Mouse (Mus musculus) heart, postnatal 0 days (tissue): ENCODE results near the gene Prkg1. TPM values are rescaled to one million over a fixed set of nuclear protein-coding genes. Genes with fewer than 3 reads are reported as not detected.

Experiments
- ATAC-seq: fragments of 200-750 bp; cut with Nextera tagmentation; 2 replicates; pipeline ENCODE4 v1.8.0; 2017; ENCODE audit warnings: low read depth, moderate number of reproducible peaks, moderate library complexity; ENCODE audit not compliant: insufficient read depth
- DNase-seq: peaks from one replicate; pipeline ENCODE4 v3.0.0-alpha.2; 2016; ENCODE audit warnings: low spot score
- H3K27ac ChIP-seq: fragments of 300-500 bp; sonication (generic); 2 replicates; pipeline ENCODE4 v1.5.1; 2014; ENCODE audit warnings: low read depth, mild to moderate bottlenecking
- H3K27me3 ChIP-seq: fragments of 300-500 bp; sonication (generic); 2 replicates; pipeline ENCODE4 v1.6.1; 2014; ENCODE audit warnings: low read length, mixed read lengths; ENCODE audit not compliant: control insufficient read depth, insufficient read depth
- H3K36me3 ChIP-seq: fragments of 300-500 bp; sonication (generic); replicated peaks from 2 replicates; pipeline ENCODE4 v1.6.1; 2014; ENCODE audit warnings: low read length, mixed read lengths; ENCODE audit not compliant: control insufficient read depth, insufficient read depth
- H3K4me1 ChIP-seq: fragments of 300-500 bp; sonication (generic); 2 replicates; pipeline ENCODE4 v1.6.1; 2014; ENCODE audit warnings: antibody characterized with exemption; ENCODE audit not compliant: control insufficient read depth, insufficient read depth
- H3K4me2 ChIP-seq: fragments of 300-500 bp; sonication (generic); 2 replicates; pipeline ENCODE4 v1.6.1; 2014; ENCODE audit warnings: low read depth, mild to moderate bottlenecking, low read length, moderate library complexity
- H3K4me3 ChIP-seq: fragments of 300-500 bp; sonication (generic); 2 replicates; pipeline ENCODE4 v1.5.1; 2014; ENCODE audit warnings: low read depth, low read length
- H3K9ac ChIP-seq: fragments of 300-500 bp; sonication (generic); replicated peaks from 2 replicates; pipeline ENCODE4 v1.6.1; 2014; ENCODE audit warnings: low read depth, low read length, mixed read lengths
- H3K9me3 ChIP-seq: fragments of 300-500 bp; sonication (generic); replicated peaks from 2 replicates; pipeline ENCODE4 v1.6.1; 2016; ENCODE audit warnings: low read length; ENCODE audit not compliant: control insufficient read depth
- CTCF ChIP-seq: IDR thresholded peaks from 2 replicates; pipeline ENCODE4 v1.5.1; 2016; ENCODE audit warnings: antibody characterized with exemption, control low read depth, low read depth
- EP300 ChIP-seq: IDR thresholded peaks from 2 replicates; pipeline ENCODE4 v1.6.1; 2016; ENCODE audit warnings: antibody characterized with exemption, low read depth
- WGBS: fragments of 180-500 bp; shearing (Covaris S2); extraction: QIAGEN DNeasy Blood & Tissue Kit; methylation state at CpG from one replicate; pipeline ENCODE4 v1.1.7; 2014; 5-methylcytosine and 5-hydroxymethylcytosine counted together
- polyA plus RNA-seq: library from polyadenylated mRNA; unstranded; fragments of >200 nt; fragmentation: Nextera tagmentation; extraction: Ambion mirVana; gene quantifications from 2 replicates; pipeline ENCODE4 v1.2.1, GENCODE M21; 2015
- total RNA-seq: library from RNA; depleted of rRNA; stranded (reverse); fragments of >200 nt; gene quantifications from 2 replicates; pipeline ENCODE4 v1.2.3, GENCODE M21; 2014; ENCODE audit warnings: low replicate concordance

The Prkg1 gene
- total and polyA plus RNA-seq, 2 experiments from 2014 or later: 4.5 to 14.6 TPM

GRCm38 (mm10) chr19:30833045-30833651 is 931.7 kb downstream of the Prkg1 start:
- no peaks in the 10 kb centered on the region for H3K36me3 ChIP-seq
- no peaks in the 10 kb centered on the region for H3K9me3 ChIP-seq
- 32% methylated on average over 1 of the region's 1 CpGs for WGBS
- ATAC-seq: no peak
- TF ChIP-seq CTCF: no peak
- TF ChIP-seq EP300: no peak
- DNase-seq: no peak
- H3K27me3 ChIP-seq: no peaks in the 10 kb centered on the region
- no peak overlapping the region for H3K27ac ChIP-seq
- H3K4me2 ChIP-seq: no peak overlapping the region
- H3K4me3 ChIP-seq: no peak overlapping the region
- H3K4me1 ChIP-seq: no peaks in the 10 kb centered on the region
- H3K9ac ChIP-seq: no peak overlapping the region

GRCm38 (mm10) chr19:30829231-30829775 is 935.5 kb downstream of the Prkg1 start:
- H3K27ac ChIP-seq: no peak overlapping the region
- no peak for TF ChIP-seq CTCF
- no peak for TF ChIP-seq EP300
- DNase-seq (no peak), ATAC-seq (no peak)
- H3K9me3 ChIP-seq: no peaks in the 10 kb centered on the region
- no peaks in the 10 kb centered on the region for H3K4me1 ChIP-seq
- 78% methylated on average over 7 of the region's 7 CpGs for WGBS
- H3K27me3 ChIP-seq: no peaks in the 10 kb centered on the region
- no peak overlapping the region for H3K4me2 ChIP-seq
- no peak overlapping the region for H3K4me3 ChIP-seq
- no peak overlapping the region for H3K9ac ChIP-seq
- no peaks in the 10 kb centered on the region for H3K36me3 ChIP-seq

DNA sequence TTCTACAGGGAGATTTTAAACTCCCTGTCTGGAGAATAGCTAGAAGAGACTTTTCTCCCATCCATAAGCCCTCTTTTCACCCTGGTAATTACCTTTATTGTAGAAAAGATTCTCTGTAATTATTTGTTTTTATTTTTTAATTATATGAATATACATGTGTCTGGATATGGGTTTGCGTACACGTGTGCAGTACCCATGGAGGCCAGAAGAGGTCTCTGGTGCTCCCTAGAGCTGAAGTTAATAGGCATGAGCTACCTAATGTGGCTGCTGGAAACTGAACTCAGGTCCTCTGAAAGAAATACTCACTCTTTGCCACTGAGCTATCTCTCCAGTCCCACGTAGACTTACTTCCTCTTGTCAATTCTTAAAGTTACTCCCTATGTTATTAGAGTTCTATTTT is 937.0 kb downstream of the Prkg1 start:
- 81% methylated on average over 3 of the region's 3 CpGs for WGBS
- Histone ChIP-seq H3K4me3 (no peak overlapping the region), H3K9ac (no peak overlapping the region), H3K36me3 (no peaks in the 10 kb centered on the region), H3K9me3 (no peaks in the 10 kb centered on the region), H3K27ac (no peak overlapping the region), H3K4me1 (no peaks in the 10 kb centered on the region), H3K4me2 (no peak overlapping the region), H3K27me3 (no peaks in the 10 kb centered on the region)
- no peak for DNase-seq
- TF ChIP-seq CTCF (no peak), EP300 (no peak)
- no peak for ATAC-seq

- H3K4me3 ChIP-seq: no peak overlapping the region
- H3K9ac ChIP-seq: no peak overlapping the region
- ATAC-seq: no peak
- no peaks in the 10 kb centered on the region for H3K9me3 ChIP-seq
- no peak for DNase-seq
- no peak for TF ChIP-seq CTCF
- no peak for TF ChIP-seq EP300
- H3K4me2 ChIP-seq: no peak overlapping the region
- H3K36me3 ChIP-seq: no peaks in the 10 kb centered on the region
- H3K27me3 ChIP-seq: no peaks in the 10 kb centered on the region
- no peaks in the 10 kb centered on the region for H3K4me1 ChIP-seq
- 47% methylated on average over 2 of the region's 2 CpGs for WGBS
- H3K27ac ChIP-seq: no peak overlapping the region
These were observed 938.7 kb downstream of the Prkg1 start for GRCm38 (mm10) chr19:30826106-30826505.

DNA sequence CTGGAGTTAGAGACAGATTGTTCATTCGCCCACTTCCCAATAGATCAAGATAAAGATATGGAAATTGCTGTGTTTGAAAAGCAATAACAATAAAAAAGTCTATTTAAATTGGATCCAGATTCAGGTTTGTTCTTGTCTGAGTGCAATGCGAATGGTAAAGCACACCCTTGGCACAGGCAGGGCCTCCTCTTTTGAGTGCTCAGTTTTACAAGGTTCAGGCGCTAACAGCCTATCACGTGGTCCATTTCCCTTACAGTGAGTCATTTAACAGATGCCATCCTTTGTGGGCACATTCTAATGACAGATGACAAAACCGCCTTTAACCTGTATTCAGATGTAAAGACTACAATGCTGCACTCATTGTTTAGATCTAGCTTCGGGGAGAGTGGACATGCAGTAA is 949.2 kb downstream of the Prkg1 start:
- no peaks in the 10 kb centered on the region for H3K36me3 ChIP-seq
- DNase-seq (no peak), ATAC-seq (no peak)
- H3K4me2 ChIP-seq: no peak overlapping the region
- TF ChIP-seq EP300 (no peak), CTCF (no peak)
- no peaks in the 10 kb centered on the region for H3K4me1 ChIP-seq
- H3K27ac ChIP-seq: no peak overlapping the region
- H3K9me3 ChIP-seq: no peaks in the 10 kb centered on the region
- H3K9ac ChIP-seq: no peak overlapping the region
- 83% methylated on average over 6 of the region's 6 CpGs for WGBS
- no peak overlapping the region for H3K4me3 ChIP-seq
- no peaks in the 10 kb centered on the region for H3K27me3 ChIP-seq

DNA sequence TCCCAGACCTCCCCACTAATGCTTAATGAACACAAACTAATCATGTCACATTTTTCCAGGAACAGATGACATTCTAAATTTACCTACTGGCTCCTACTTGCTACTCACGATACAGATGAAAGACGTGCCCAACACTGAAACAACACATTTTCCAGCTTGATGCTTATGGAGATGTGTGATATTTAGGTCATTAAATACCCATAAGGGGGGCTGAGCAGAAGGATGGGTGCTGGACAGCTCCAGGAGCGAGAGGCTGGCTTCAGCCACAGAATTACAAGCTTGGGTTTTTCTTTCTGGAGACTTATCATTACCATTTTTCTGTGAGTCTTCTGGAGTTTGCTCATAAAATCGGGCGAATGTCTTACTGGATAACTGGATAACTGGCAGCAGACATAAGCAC is 958.6 kb downstream of the Prkg1 start:
- no peak for TF ChIP-seq EP300
- TF ChIP-seq CTCF: no peak
- WGBS: 59% methylated on average over 5 of the region's 5 CpGs

More for the DNA sequence above, 958.6 kb downstream of the Prkg1 start:
- H3K27me3 ChIP-seq: no peaks in the 10 kb centered on the region
- no peak overlapping the region for H3K4me3 ChIP-seq
- no peaks in the 10 kb centered on the region for H3K36me3 ChIP-seq
- H3K27ac ChIP-seq: no peak overlapping the region
- ATAC-seq (no peak), DNase-seq (no peak)
- H3K9ac ChIP-seq: no peak overlapping the region
- no peaks in the 10 kb centered on the region for H3K4me1 ChIP-seq
- H3K9me3 ChIP-seq: no peaks in the 10 kb centered on the region
- no peak overlapping the region for H3K4me2 ChIP-seq
